Mouse (Mus musculus): ENCODE measurements around the gene Krtcap3.

The Krtcap3 gene

DNA sequence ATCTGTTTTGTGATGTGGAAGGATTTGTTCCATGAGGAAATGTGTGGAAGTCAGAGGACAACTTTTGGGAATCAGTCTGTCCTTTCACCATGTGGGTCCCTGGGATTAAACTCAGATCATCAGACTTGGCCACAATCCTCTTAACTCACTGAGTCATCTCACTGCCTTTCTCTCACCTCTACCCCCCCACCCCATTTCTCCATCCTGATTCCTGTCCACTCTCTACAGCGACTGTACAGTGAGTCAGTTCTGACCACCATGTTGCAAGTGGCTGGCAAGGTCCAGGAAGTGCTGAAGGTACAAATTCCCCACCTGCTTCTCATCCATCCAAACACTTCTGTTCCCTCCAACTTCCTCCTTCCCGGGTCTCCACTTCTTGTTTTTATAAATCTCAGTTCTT is 47.0 kb downstream of the Krtcap3 start:
- DNase-seq (ENCODE audit: low spot score in 2 of 2): no peak

DNA sequence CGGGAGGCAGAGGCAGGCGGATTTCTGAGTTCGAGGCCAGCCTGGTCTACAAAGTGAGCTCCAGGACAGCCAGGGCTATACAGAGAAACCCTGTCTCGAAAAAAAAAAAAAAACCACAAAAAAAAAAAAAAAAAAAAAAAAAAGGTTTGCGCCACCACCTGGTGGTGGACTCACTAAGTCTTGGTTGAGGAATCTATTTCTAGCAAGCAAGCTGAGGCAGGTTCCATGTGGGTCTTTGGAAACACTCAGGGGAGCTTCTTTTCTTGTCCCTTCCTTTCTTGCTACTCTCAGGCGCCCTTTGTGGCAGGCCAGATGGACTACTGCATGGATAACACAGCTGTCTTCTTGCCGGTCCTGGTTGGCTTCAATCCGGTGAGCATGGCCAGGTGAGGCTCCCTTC is 50.4 kb downstream of the Krtcap3 start:
- no peak for DNase-seq (ENCODE audit: low spot score in 2 of 2)
